ENCODE assay signal across 7 mouse cellular contexts in the genomic region with DNA sequence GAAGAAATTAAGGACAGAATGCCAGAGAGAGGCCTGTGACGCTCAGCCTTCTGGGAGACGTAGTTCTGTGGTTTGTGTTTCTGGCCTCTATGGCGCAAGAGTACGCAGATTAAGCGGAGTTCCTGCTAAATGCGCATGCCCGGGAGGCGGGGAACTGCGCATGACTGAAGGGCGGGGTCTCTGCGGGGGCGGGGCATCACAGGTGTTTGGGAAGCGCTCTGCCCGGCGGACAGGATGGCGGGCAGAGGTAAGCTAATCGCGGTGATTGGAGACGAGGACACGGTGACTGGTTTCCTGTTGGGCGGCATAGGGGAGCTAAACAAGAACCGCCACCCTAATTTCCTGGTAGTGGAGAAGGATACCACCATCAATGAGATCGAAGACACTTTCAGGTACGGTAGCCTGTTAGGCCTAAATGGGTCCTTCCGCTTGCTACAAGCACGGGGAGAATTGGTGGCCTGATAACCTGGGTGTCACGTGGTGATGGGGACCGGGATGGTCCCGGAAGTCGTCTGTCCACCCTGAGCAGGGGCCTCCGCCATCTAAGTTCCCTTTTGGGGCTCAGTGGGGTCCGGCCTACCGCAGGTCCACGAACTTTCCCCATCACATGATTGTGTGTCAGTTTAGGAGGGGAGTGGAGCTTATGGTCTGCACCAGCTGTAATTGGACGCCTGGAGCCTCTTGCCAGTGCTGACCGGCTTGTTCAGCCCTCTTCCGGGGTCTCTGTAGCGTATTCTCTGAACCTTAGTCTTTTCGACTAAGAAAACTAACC. TPM values are rescaled to one million over a fixed set of nuclear protein-coding genes. Genes with fewer than 3 reads are reported as not detected.
A peak's percentile ranks its signal among the peaks of the same experiment; 100 is the strongest.
DNase-seq lines count a peak whose midpoint lies in the region; ATAC-seq lines count a peak whose summit lies in the region.

TSS of gene Atp6v1f (plus strand) at position 136 of the 772 bp plus-strand sequence.

- peak within 1 kb of the TSS; percentile 60 for H3K4me3 ChIP-seq in embryonic facial prominence, embryonic 11.5 days (ENCODE audit: low read depth, low read length)
- peak within 1 kb of the TSS; percentile 79 for H3K4me3 ChIP-seq in limb, embryonic 10.5 days
- H3K4me3 ChIP-seq in midbrain, embryonic 13.5 days (replicated peaks): peak within 1 kb of the TSS; percentile 72

- no peak within 1 kb of the TSS for H3K27ac ChIP-seq in embryonic facial prominence, embryonic 11.5 days (replicated peaks; ENCODE audit: low read depth, low read length)
- peak within 1 kb of the TSS; percentile 80 for H3K27ac ChIP-seq in limb, embryonic 10.5 days
- peak within 1 kb of the TSS; percentile 65; the same call in 1 of the 2 replicates for H3K27ac ChIP-seq in midbrain, embryonic 13.5 days

- peak; percentile 97 for DNase-seq in adrenal gland, postnatal 14 days
- peak; percentile 97 for DNase-seq in embryonic facial prominence, embryonic 11.5 days (ENCODE audit: low spot score)
- peak; percentile 91 for DNase-seq in kidney, adult 11 months
- DNase-seq in limb, embryonic 10.5 days (ENCODE audit: low spot score): peak; percentile 95
- DNase-seq in spleen, adult 12 weeks (ENCODE audit: low spot score): peak; percentile 87

- WGBS in embryonic facial prominence, embryonic 11.5 days: under 1% methylated on average over 39 of the region's 39 CpGs
- WGBS in limb, embryonic 10.5 days: under 1% methylated on average over 39 of the region's 39 CpGs
- WGBS in midbrain, embryonic 13.5 days: under 1% methylated on average over 39 of the region's 39 CpGs

- H3K4me2 ChIP-seq in embryonic facial prominence, embryonic 11.5 days (ENCODE audit: low read depth, low read length): peak within 1 kb of the TSS; percentile 66
- peak within 1 kb of the TSS; percentile 74 for H3K4me2 ChIP-seq in midbrain, embryonic 13.5 days (replicated peaks)

- H3K9me3 ChIP-seq in embryonic facial prominence, embryonic 11.5 days (replicated peaks; ENCODE audit: control insufficient read depth, low read length): no peaks in the 10 kb centered on the region
- H3K9me3 ChIP-seq in limb, embryonic 10.5 days (replicated peaks): no peaks in the 10 kb centered on the region
- H3K9me3 ChIP-seq in midbrain, embryonic 13.5 days: no peaks in the 10 kb centered on the region

- H3K4me1 ChIP-seq in embryonic facial prominence, embryonic 11.5 days (ENCODE audit: control insufficient read depth, insufficient read depth, low read length): no peaks in the 10 kb centered on the region
- H3K4me1 ChIP-seq in limb, embryonic 10.5 days: peaks cover 14% of the 10 kb centered on the region
- H3K4me1 ChIP-seq in midbrain, embryonic 13.5 days (replicated peaks): peaks cover 12% of the 10 kb centered on the region

- no peaks in the 10 kb centered on the region for H3K27me3 ChIP-seq in embryonic facial prominence, embryonic 11.5 days (ENCODE audit: control insufficient read depth, insufficient read depth, low read length)
- H3K27me3 ChIP-seq in limb, embryonic 10.5 days (ENCODE audit: low read depth, poor library complexity, severe bottlenecking): no peaks in the 10 kb centered on the region
- H3K27me3 ChIP-seq in midbrain, embryonic 13.5 days: no peaks in the 10 kb centered on the region

- H3K9ac ChIP-seq in embryonic facial prominence, embryonic 11.5 days (replicated peaks; ENCODE audit: low read length): peak within 1 kb of the TSS; percentile 62
- peak within 1 kb of the TSS; percentile 80 for H3K9ac ChIP-seq in midbrain, embryonic 13.5 days (replicated peaks)

- H3K36me3 ChIP-seq in embryonic facial prominence, embryonic 11.5 days (replicated peaks; ENCODE audit: control insufficient read depth, insufficient read depth, low read depth, low read length): no peaks in the 10 kb centered on the region; the same call in 1 of the 2 replicates
- H3K36me3 ChIP-seq in limb, embryonic 10.5 days: peaks cover 26% of the 10 kb centered on the region
- H3K36me3 ChIP-seq in midbrain, embryonic 13.5 days: peaks cover 24% of the 10 kb centered on the region

- peak; percentile 85 for ATAC-seq in embryonic facial prominence, embryonic 11.5 days (replicated peaks; ENCODE audit: insufficient number of reproducible peaks, low FRiP score, low TSS enrichment, low read depth)
- ATAC-seq in granulocyte monocyte progenitor cell, adult 5-6 weeks (replicated peaks; ENCODE audit: poor library complexity, severe bottlenecking): peak; percentile 87
- peak; percentile 96 for ATAC-seq in midbrain, embryonic 13.5 days

RNA-seq across cellular contexts. Expression of gene Atp6v1f, which starts in this region (rescaled TPM):
- 169 and 183 TPM in 2 replicates for total RNA-seq in adrenal gland, postnatal 14 days (2021)
- polyA plus RNA-seq in embryonic facial prominence, embryonic 11.5 days (2014; fragmentation: Nextera tagmentation; extraction: Ambion mirVana): 196 and 207 TPM in 2 replicates
- total RNA-seq in granulocyte monocyte progenitor cell, adult 5-6 weeks (2014; fragmentation: Nextera tagmentation): 192 and 201 TPM in 2 replicates
- total RNA-seq in granulocyte monocyte progenitor cell, adult 5-6 weeks (2017): 119 and 143 TPM in 2 replicates
- 185 and 196 TPM in 2 replicates for polyA plus RNA-seq in limb, embryonic 10.5 days (2016; fragmentation: Nextera tagmentation; extraction: Ambion mirVana)
- polyA plus RNA-seq in midbrain, embryonic 13.5 days (2015; fragmentation: Nextera tagmentation; extraction: Ambion mirVana): 309 and 328 TPM in 2 replicates
